Mouse (Mus musculus) heart, embryonic 10.5 days (tissue): ENCODE measurements around the gene Slc47a1. TPM values are rescaled to one million over a fixed set of nuclear protein-coding genes. Genes with fewer than 3 reads are reported as not detected.

Experiments
- DNase-seq: peaks from one replicate; pipeline ENCODE4 v3.0.0-alpha.2; 2017; ENCODE audit warnings: low spot score
- H3K27ac ChIP-seq: fragments of 300-500 bp; sonication (generic); 2 replicates; pipeline ENCODE4 v1.5.1; 2016; ENCODE audit warnings: mild to moderate bottlenecking
- H3K27me3 ChIP-seq: fragments of 300-500 bp; sonication (generic); 2 replicates; pipeline ENCODE4 v1.6.1; 2016; ENCODE audit warnings: mild to moderate bottlenecking; ENCODE audit not compliant: poor library complexity, insufficient read depth, severe bottlenecking
- H3K36me3 ChIP-seq: fragments of 300-500 bp; sonication (generic); 2 replicates; pipeline ENCODE4 v1.6.1; 2016; ENCODE audit warnings: mild to moderate bottlenecking, moderate library complexity
- H3K4me1 ChIP-seq: fragments of 300-500 bp; sonication (generic); 2 replicates; pipeline ENCODE4 v1.6.1; 2016; ENCODE audit warnings: mild to moderate bottlenecking
- H3K4me3 ChIP-seq: fragments of 300-500 bp; sonication (generic); 2 replicates; pipeline ENCODE4 v1.5.1; 2016; ENCODE audit warnings: mild to moderate bottlenecking, moderate library complexity
- H3K9me3 ChIP-seq: fragments of 300-500 bp; sonication (generic); 2 replicates; pipeline ENCODE4 v1.6.1; 2016; ENCODE audit warnings: mild to moderate bottlenecking, moderate library complexity
- WGBS: fragments of 180-500 bp; shearing (Covaris S2); methylation state at CpG from one replicate; pipeline ENCODE4 v1.1.7; 2016; 5-methylcytosine and 5-hydroxymethylcytosine counted together
- polyA plus RNA-seq: library from polyadenylated mRNA; unstranded; fragments of >200 nt; fragmentation: Nextera tagmentation; extraction: Ambion mirVana; gene quantifications from 2 replicates; pipeline ENCODE4 v1.2.1, GENCODE M21; 2016

Slc47a1 gene
- polyA plus RNA-seq, 1 experiment from 2014 or later = 11.3 TPM

DNA sequence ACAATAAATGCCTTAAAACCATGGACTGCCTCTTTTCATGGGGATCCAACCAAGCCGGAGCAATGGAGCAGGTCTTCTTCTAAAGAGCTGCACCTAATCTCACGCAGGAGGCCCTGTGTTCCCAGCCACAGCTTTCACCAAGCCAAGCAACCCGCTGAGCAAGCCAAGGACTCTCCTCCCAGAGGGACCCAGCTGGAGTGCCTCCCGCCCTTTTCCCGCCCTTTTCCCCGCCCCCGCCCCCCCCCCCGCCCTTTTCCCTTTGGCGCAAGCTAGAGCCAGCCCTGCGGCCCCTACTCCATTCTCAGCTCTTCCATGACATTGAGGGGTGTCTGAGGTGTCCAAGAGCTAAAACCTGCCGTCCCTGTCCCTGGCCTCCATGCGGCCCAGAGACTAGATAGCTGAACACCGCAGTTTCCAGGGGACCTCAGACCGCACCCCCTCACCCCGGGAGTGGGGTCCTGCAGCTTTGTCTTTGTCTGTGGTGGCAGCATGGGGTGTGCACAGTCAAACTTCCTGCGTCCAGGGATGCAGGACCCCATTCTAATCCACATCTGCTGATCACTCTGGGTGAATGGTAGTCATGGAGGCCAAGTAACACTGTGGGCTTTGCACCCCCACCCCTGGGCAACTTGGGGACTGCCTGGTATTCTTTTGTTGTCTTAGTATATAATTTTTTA is 77.3 kb downstream of the Slc47a1 start:
- 20% methylated on average over 14 of the region's 16 CpGs for WGBS
- Histone ChIP-seq H3K27ac (peak overlapping the region; percentile 72), H3K36me3 (no peaks in the 10 kb centered on the region), H3K4me1 (peaks cover 15% of the 10 kb centered on the region), H3K27me3 (no peaks in the 10 kb centered on the region), H3K9me3 (no peaks in the 10 kb centered on the region), H3K4me3 (peak overlapping the region; percentile 37)
- DNase-seq = no peak

DNA sequence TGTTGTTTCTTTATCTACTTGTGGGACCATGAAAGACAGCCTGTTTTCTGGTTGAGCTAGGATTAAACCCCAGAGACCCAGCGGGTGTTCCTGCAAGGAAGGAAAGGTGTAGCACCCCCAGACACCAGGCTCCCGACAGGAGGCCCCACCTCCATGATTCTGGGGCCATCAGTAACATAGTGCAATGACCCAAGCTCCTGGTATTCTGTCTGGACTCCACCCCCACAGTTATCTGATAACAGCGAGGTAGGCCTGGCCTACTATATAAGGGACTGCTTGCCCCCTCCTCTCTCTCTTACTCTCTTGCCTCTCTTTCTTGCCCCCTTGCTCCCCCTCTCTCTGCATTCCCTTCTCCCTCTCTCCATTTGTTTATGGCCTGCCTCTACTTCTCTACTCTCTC is 77.9 kb downstream of the Slc47a1 start:
- DNase-seq = no peak
- 0 out of 2 replicates have a peak overlapping the region, but pooled peaks have one; percentile 72 for H3K27ac ChIP-seq
- no peaks in the 10 kb centered on the region for H3K27me3 ChIP-seq
- no peak overlapping the region for H3K4me3 ChIP-seq
- H3K36me3 ChIP-seq = no peaks in the 10 kb centered on the region
- 31% methylated on average over 3 of the region's 3 CpGs for WGBS
- peaks cover 15% of the 10 kb centered on the region for H3K4me1 ChIP-seq
- no peaks in the 10 kb centered on the region; the same call in 1 of the 2 replicates for H3K9me3 ChIP-seq

DNA sequence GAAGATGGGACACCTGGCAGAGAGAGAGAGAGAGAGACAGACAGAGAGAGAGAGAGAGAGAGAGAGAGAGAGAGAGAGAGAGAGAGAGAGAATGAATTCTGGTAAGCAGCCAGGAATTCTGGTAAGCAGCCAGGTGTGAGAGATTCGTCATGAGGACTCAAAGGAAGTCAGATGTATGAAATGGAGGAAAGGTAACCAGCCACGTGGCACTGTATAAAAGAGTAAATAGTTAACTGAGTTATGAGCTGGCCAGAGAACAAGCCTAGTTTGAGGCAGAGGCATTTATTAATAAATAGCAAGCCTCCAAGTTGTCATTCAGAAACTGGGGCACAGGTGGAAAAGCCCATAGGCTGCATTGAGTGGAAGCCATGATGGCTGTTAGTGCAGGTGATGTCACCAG is 80.2 kb downstream of the Slc47a1 start:
- no peak for DNase-seq
- WGBS = 60% methylated on average over 2 of the region's 2 CpGs
- Histone ChIP-seq H3K36me3 (no peaks in the 10 kb centered on the region), H3K4me3 (no peak overlapping the region), H3K9me3 (no peaks in the 10 kb centered on the region; the same call in 1 of the 2 replicates), H3K27me3 (no peaks in the 10 kb centered on the region), H3K27ac (no peak overlapping the region), H3K4me1 (peaks cover 15% of the 10 kb centered on the region)

DNA sequence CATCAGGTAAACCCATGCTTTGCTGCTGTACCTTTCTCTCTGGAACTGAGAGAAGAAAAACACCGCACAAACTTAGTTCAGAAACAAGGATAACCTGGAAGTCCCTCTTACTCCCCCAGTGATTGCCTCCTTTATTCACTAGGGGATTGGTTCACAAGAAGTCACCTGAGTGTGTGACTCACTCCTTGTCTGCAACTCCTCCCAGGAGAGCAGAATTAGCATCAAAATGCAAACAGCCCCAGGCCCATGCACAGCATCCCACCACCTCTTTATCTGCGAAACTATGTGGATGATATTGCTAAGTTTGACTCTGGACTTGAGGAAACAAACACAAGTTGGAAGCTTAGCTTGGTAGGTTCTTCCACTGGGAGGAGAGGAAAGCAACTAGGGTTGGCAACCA is 80.8 kb downstream of the Slc47a1 start:
- no peak for DNase-seq
- WGBS = 82% methylated on average over 2 of the region's 2 CpGs

DNA sequence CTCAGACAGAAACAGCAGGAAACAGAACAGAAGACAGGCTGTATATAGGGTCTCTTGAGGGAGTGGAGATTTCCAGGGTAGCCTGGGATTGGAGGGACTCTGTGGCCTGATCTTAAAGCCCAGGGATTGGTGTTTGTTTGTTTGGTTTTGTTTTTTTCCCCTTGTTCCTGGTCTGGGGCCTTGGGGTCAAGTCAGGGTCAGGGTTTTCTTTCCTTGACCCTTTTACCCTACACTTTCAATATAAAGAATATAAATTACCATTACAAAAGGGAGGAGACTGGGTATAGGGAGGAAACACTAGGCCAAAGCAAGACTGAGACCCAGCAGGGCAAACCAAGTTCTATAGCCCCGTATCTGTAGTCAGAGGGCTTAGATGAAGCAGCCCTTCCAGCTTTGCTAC is 81.6 kb downstream of the Slc47a1 start:
- peaks cover 12% of the 10 kb centered on the region for H3K4me1 ChIP-seq
- no peak overlapping the region for H3K4me3 ChIP-seq
- no peaks in the 10 kb centered on the region for H3K36me3 ChIP-seq
- WGBS = 73% methylated on average over 1 of the region's 1 CpGs
- no peaks in the 10 kb centered on the region for H3K27me3 ChIP-seq
- no peak overlapping the region for H3K27ac ChIP-seq
- DNase-seq = peak; percentile 11
- no peaks in the 10 kb centered on the region; the same call in 1 of the 2 replicates for H3K9me3 ChIP-seq

More for the DNA sequence above, 80.8 kb downstream of the Slc47a1 start:
- H3K9me3 ChIP-seq = no peaks in the 10 kb centered on the region; the same call in 1 of the 2 replicates
- H3K27ac ChIP-seq = no peak overlapping the region
- H3K36me3 ChIP-seq = no peaks in the 10 kb centered on the region
- no peaks in the 10 kb centered on the region for H3K27me3 ChIP-seq
- H3K4me3 ChIP-seq = no peak overlapping the region
- peaks cover 15% of the 10 kb centered on the region for H3K4me1 ChIP-seq

DNA sequence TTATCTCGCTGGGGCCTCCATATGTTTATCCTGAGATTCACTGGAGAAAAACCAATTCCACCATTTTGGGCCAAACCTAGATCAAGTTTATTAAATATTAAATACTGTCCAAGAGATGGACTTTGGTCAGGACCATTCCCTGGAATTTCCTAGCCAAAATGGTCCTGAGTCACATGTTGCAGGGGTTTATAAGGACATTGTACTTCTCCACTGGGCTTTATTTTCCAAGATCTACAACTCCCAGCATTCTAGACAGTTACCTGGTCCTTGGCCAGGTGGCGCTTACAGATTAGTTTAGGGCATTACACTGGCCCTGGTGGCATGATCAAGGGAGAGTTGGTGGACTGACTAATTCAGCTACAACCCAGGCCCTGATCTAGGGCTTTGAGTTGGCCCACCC is 82.6 kb downstream of the Slc47a1 start:
- Histone ChIP-seq H3K27ac (no peak overlapping the region), H3K36me3 (no peaks in the 10 kb centered on the region), H3K4me3 (no peak overlapping the region), H3K4me1 (peaks cover 6% of the 10 kb centered on the region), H3K9me3 (no peaks in the 10 kb centered on the region; the same call in 1 of the 2 replicates), H3K27me3 (no peaks in the 10 kb centered on the region)
- WGBS = 79% methylated on average over 2 of the region's 2 CpGs
- DNase-seq = no peak

DNA sequence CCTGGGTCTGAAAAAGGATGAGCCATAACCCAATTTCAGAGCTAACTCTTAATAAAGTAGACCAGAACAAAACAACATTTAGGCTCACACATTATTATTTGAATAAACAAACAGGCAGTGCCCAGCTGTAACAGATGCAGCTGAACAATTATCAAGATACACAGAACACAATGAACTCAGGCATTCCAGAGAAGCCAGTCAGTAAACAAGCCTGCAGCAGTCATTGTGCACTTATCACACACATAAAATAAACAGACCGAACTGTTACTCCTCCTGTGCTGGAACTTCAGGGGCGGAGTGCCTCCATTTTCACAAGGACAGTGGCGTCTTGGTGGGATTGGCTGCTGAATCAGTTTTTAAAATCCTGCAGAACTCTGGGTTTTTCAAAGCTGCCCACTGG is 83.7 kb downstream of the Slc47a1 start:
- Histone ChIP-seq H3K4me3 (no peak overlapping the region), H3K27me3 (no peaks in the 10 kb centered on the region), H3K4me1 (no peaks in the 10 kb centered on the region), H3K9me3 (no peaks in the 10 kb centered on the region; the same call in 1 of the 2 replicates), H3K36me3 (no peaks in the 10 kb centered on the region), H3K27ac (no peak overlapping the region)
- WGBS = 59% methylated on average over 3 of the region's 3 CpGs
- no peak for DNase-seq

Other genes with a start within 250 kb of the Slc47a1 start
- 105 and 106 TPM in 2 replicates for gene Usp22, start 203.3 kb downstream of the Slc47a1 start, polyA plus RNA-seq
- not detected in 2 replicates for gene Aldh3a1, start 170.8 kb downstream of the Slc47a1 start, polyA plus RNA-seq
- gene Aldh3a2, start 110.9 kb downstream of the Slc47a1 start, polyA plus RNA-seq = 26.3 and 29.1 TPM in 2 replicates
- gene Slc47a2, start 35.5 kb downstream of the Slc47a1 start, polyA plus RNA-seq = 0.20 TPM in 1 of 2 replicates, not detected in the other
- gene Rnf112, start 75.8 kb upstream of the Slc47a1 start, polyA plus RNA-seq = 0.10 and 0.77 TPM in 2 replicates
- gene Mfap4, start 107.1 kb upstream of the Slc47a1 start, polyA plus RNA-seq = 22.7 and 67.8 TPM in 2 replicates
- gene Mapk7, start 116.1 kb upstream of the Slc47a1 start, polyA plus RNA-seq = 42.7 and 49.1 TPM in 2 replicates
- 14.5 and 21.5 TPM in 2 replicates for gene B9d1, start 126.8 kb upstream of the Slc47a1 start, polyA plus RNA-seq
- 22.8 and 22.9 TPM in 2 replicates for gene Epn2, start 201.3 kb upstream of the Slc47a1 start, polyA plus RNA-seq